10 mouse cellular contexts compared by ENCODE assay signal in genomic region chr4:115979437-115979836, GRCm38 (mm10). TPM values are rescaled to one million over a fixed set of nuclear protein-coding genes. Genes with fewer than 3 reads are reported as not detected.
DNase-seq lines count a peak whose midpoint lies in the region; ATAC-seq and TF ChIP-seq lines count a peak whose summit lies in the region.
"Had no signal": no experiment of that assay in that cellular context is flagged by ENCODE, and none has a peak within 500 bp of the region (broad histone marks: within the 10 kb centered on the region; RNA-seq: fewer than 3 reads in every experiment).

No protein-coding gene starts in this region.

- H3K27ac ChIP-seq in heart, embryonic 11.5 days (ENCODE audit: low read depth, low read length): no peak overlapping the region
- no peak overlapping the region for H3K27ac ChIP-seq in heart, adult 2 months
- no peak overlapping the region for H3K27ac ChIP-seq in ES-Bruce4 (ENCODE audit: insufficient read depth, low read length)
- H3K27ac ChIP-seq in forebrain, embryonic 16.5 days (ENCODE audit: low read length): no peak overlapping the region
- no peak overlapping the region for H3K27ac ChIP-seq in liver, postnatal 0 days (ENCODE audit: low read depth)

- peaks cover 69% of the 10 kb centered on the region for H3K27me3 ChIP-seq in heart, embryonic 11.5 days (ENCODE audit: control insufficient read depth, insufficient read depth, low read length)
- peaks cover 3% of the 10 kb centered on the region; the same call in 1 of the 2 replicates for H3K27me3 ChIP-seq in heart, adult 2 months (ENCODE audit: control insufficient read depth, insufficient read depth, low read length)
- peaks cover 7% of the 10 kb centered on the region for H3K27me3 ChIP-seq in ES-Bruce4 (ENCODE audit: control insufficient read depth, insufficient read depth, low read length, poor library complexity, severe bottlenecking)
- peaks cover 69% of the 10 kb centered on the region for H3K27me3 ChIP-seq in forebrain, embryonic 16.5 days (replicated peaks; ENCODE audit: control insufficient read depth, insufficient read depth, low read length)
- H3K27me3 ChIP-seq in liver, postnatal 0 days (ENCODE audit: insufficient read depth, low read length): peaks cover 46% of the 10 kb centered on the region

- peaks cover 8% of the 10 kb centered on the region; the same call in 1 of the 2 replicates for H3K4me1 ChIP-seq in heart, embryonic 11.5 days (ENCODE audit: control insufficient read depth, insufficient read depth, low read length)
- no peaks in the 10 kb centered on the region for H3K4me1 ChIP-seq in heart, adult 2 months (ENCODE audit: control insufficient read depth, insufficient read depth, low read length)
- H3K4me1 ChIP-seq in ES-Bruce4 (ENCODE audit: control insufficient read depth, insufficient read depth, low read length): no peaks in the 10 kb centered on the region
- H3K4me1 ChIP-seq in forebrain, embryonic 16.5 days (replicated peaks; ENCODE audit: control insufficient read depth, insufficient read depth, low read length): peaks cover 11% of the 10 kb centered on the region
- 0 out of 2 replicates have a peak, but pooled peaks cover 6% of the 10 kb centered on the region for H3K4me1 ChIP-seq in liver, postnatal 0 days (ENCODE audit: insufficient read depth)

- no peaks in the 10 kb centered on the region for H3K79me2 ChIP-seq in heart, adult 2 months (replicated peaks; ENCODE audit: control insufficient read depth, insufficient read depth, low read length)

- no peak for ATAC-seq in heart, embryonic 11.5 days (replicated peaks; ENCODE audit: insufficient number of reproducible peaks, low FRiP score, low TSS enrichment)
- ATAC-seq in forebrain, embryonic 16.5 days: peak; percentile 63
- no peak for ATAC-seq in liver, postnatal 0 days

- no peaks in the 10 kb centered on the region for H3K9me3 ChIP-seq in heart, embryonic 11.5 days (replicated peaks; ENCODE audit: control insufficient read depth, low read length)
- H3K9me3 ChIP-seq in ES-Bruce4 (replicated peaks; ENCODE audit: control insufficient read depth, insufficient read depth, low read length, poor library complexity, severe bottlenecking): no peaks in the 10 kb centered on the region
- H3K9me3 ChIP-seq in forebrain, embryonic 16.5 days (ENCODE audit: control insufficient read depth, low read length): no peaks in the 10 kb centered on the region
- H3K9me3 ChIP-seq in liver, postnatal 0 days (ENCODE audit: low read length): no peaks in the 10 kb centered on the region

- intact Hi-C loops in heart, adult 2 months (cut with DNase I): no loop called here

- peak overlapping the region; percentile 64 for H3K4me2 ChIP-seq in heart, embryonic 11.5 days
- peak overlapping the region; percentile 78 for H3K4me2 ChIP-seq in forebrain, embryonic 16.5 days (ENCODE audit: low read length)
- H3K4me2 ChIP-seq in liver, postnatal 0 days (ENCODE audit: low read depth, low read length): peak overlapping the region; percentile 40

- peak overlapping the region; percentile 39 for H3K4me3 ChIP-seq in heart, embryonic 11.5 days (ENCODE audit: low read depth, low read length)
- H3K4me3 ChIP-seq in heart, adult 2 months: no peak overlapping the region; the same call in 1 of the 2 replicates
- H3K4me3 ChIP-seq in ES-Bruce4 (ENCODE audit: low read depth, low read length): peak overlapping the region; percentile 15
- peak overlapping the region; percentile 35 for H3K4me3 ChIP-seq in forebrain, embryonic 16.5 days (replicated peaks; ENCODE audit: low read length)
- peak overlapping the region; percentile 26 for H3K4me3 ChIP-seq in liver, postnatal 0 days (ENCODE audit: low read depth, low read length)

- under 1% methylated on average over 39 of the region's 39 CpGs for WGBS in heart, embryonic 11.5 days (ENCODE audit: insufficient replicate concordance)
- 2% methylated on average over 37 of the region's 39 CpGs for WGBS in heart, adult 2 months
- under 1% methylated on average over 38 of the region's 39 CpGs for WGBS in forebrain, embryonic 16.5 days
- WGBS in liver, postnatal 0 days (ENCODE audit: insufficient replicate concordance): 2% methylated on average over 34 of the region's 39 CpGs

- no peak for DNase-seq in heart, adult 2 months
- no peak for DNase-seq in liver, postnatal 0 days
- no peak for DNase-seq in B cell, adult 2 months
- DNase-seq in thymus, postnatal 25 days: no peak
- no peak for DNase-seq in cerebellum, postnatal 36 days
- DNase-seq: cerebellum, adult 11-12 months had no signal

- no peak for TF ChIP-seq EP300 in heart, adult 2 months (IDR thresholded peaks at IDR 0.05; ENCODE audit: insufficient read depth, low read depth, low read length)
- TF ChIP-seq EP300 in ES-Bruce4 (IDR thresholded peaks at IDR 0.05; ENCODE audit: insufficient read depth, low read depth, low read length): no peak
- TF ChIP-seq EP300 in liver, postnatal 0 days (IDR thresholded peaks at IDR 0.05; ENCODE audit: low read depth): no peak

- H3K9ac ChIP-seq in heart, embryonic 11.5 days (ENCODE audit: low read depth, low read length): no peak overlapping the region
- no peak overlapping the region for H3K9ac ChIP-seq in heart, adult 2 months (ENCODE audit: low read depth, low read length)
- no peak overlapping the region for H3K9ac ChIP-seq in ES-Bruce4 (ENCODE audit: low read depth, poor library complexity, severe bottlenecking)
- peak overlapping the region; percentile 45 for H3K9ac ChIP-seq in forebrain, embryonic 16.5 days (replicated peaks; ENCODE audit: low read depth, low read length)
- H3K9ac ChIP-seq in liver, postnatal 0 days (replicated peaks): no peak overlapping the region

- no peak for TF ChIP-seq POLR2A in heart, adult 2 months (IDR thresholded peaks at IDR 0.05; ENCODE audit: insufficient read depth, low read depth, low read length)
- no peak for TF ChIP-seq POLR2A in ES-Bruce4 (IDR thresholded peaks at IDR 0.05; ENCODE audit: insufficient read depth, low read length)

- H3K36me3 ChIP-seq in heart, embryonic 11.5 days (ENCODE audit: control insufficient read depth, insufficient read depth, low read length): no peaks in the 10 kb centered on the region
- H3K36me3 ChIP-seq in heart, adult 2 months (ENCODE audit: control insufficient read depth, insufficient read depth, low read length): no peaks in the 10 kb centered on the region
- H3K36me3 ChIP-seq in ES-Bruce4 (ENCODE audit: control insufficient read depth, insufficient read depth, low read length, poor library complexity, severe bottlenecking): no peaks in the 10 kb centered on the region
- no peaks in the 10 kb centered on the region for H3K36me3 ChIP-seq in forebrain, embryonic 16.5 days (ENCODE audit: control insufficient read depth, insufficient read depth)
- H3K36me3 ChIP-seq in liver, postnatal 0 days (replicated peaks; ENCODE audit: insufficient read depth, low read length): no peaks in the 10 kb centered on the region

- TF ChIP-seq CTCF in heart, adult 2 months (IDR thresholded peaks at IDR 0.05): no peak
- TF ChIP-seq CTCF in ES-Bruce4 (IDR thresholded peaks at IDR 0.05; ENCODE audit: low read depth, low read length): no peak
- no peak for TF ChIP-seq CTCF in liver, postnatal 0 days (IDR thresholded peaks at IDR 0.05; ENCODE audit: low read depth)

RNA-seq across cellular contexts. Expression of gene Faah, which starts 38.3 kb away (rescaled TPM):
- 0.94 and 1.1 TPM in 2 replicates for polyA plus RNA-seq in heart, embryonic 11.5 days (2014; fragmentation: Nextera tagmentation; extraction: Ambion mirVana)
- total RNA-seq in heart, adult 2 months (2021): under 1 TPM; 0.14 to 0.23 TPM
- polyA plus RNA-seq in heart, adult 2 months (2012; rRNA removed): 0.53 and 1.4 TPM in 2 replicates
- 1.9 and 2.7 TPM in 2 replicates for polyA plus RNA-seq in ES-Bruce4 (2011; ENCODE audit: insufficient read depth, insufficient read length, low read depth, missing spikeins)
- 12.7 and 17.1 TPM in 2 replicates for polyA plus RNA-seq in forebrain, embryonic 16.5 days (2015; fragmentation: Nextera tagmentation; extraction: Ambion mirVana)
- polyA plus RNA-seq in liver, postnatal 0 days (2015; fragmentation: Nextera tagmentation; extraction: Ambion mirVana): 31.4 and 34.2 TPM in 2 replicates

RNA-seq across cellular contexts. Expression of gene Dmbx1, which starts 39.7 kb away (rescaled TPM):
- polyA plus RNA-seq in heart, embryonic 11.5 days (2014; fragmentation: Nextera tagmentation; extraction: Ambion mirVana): not detected in 2 replicates
- total RNA-seq in heart, adult 2 months (2021): not detected
- polyA plus RNA-seq in heart, adult 2 months (2012; rRNA removed): not detected in 2 replicates
- polyA plus RNA-seq in ES-Bruce4 (2011; ENCODE audit: insufficient read depth, insufficient read length, low read depth, missing spikeins): 0.70 and 0.88 TPM in 2 replicates
- polyA plus RNA-seq in forebrain, embryonic 16.5 days (2015; fragmentation: Nextera tagmentation; extraction: Ambion mirVana): 0.10 TPM in 1 of 2 replicates, not detected in the other
- not detected in 2 replicates for polyA plus RNA-seq in liver, postnatal 0 days (2015; fragmentation: Nextera tagmentation; extraction: Ambion mirVana)
- polyA plus RNA-seq: spleen, adult 2 months had no signal
